Mouse (Mus musculus) testis, adult 2 months (tissue): ENCODE data around the gene Susd6.

Source experiments
- CTCF ChIP-seq: fragments of 200-500 bp; IDR thresholded peaks from 2 replicates; pipeline ENCODE4 v1.5.1; 2012; ENCODE audit warnings: low read depth, mild to moderate bottlenecking, inconsistent platforms, low read length, moderate library complexity; ENCODE audit not compliant: control insufficient read depth, insufficient read depth, insufficient replicate concordance
- POLR2A ChIP-seq: fragments of 200-500 bp; IDR thresholded peaks from 2 replicates; pipeline ENCODE4 v1.6.1; 2012; ENCODE audit warnings: low read depth, mild to moderate bottlenecking, inconsistent platforms, low read length, moderate library complexity; ENCODE audit not compliant: control insufficient read depth

- no peak for TF ChIP-seq CTCF
- TF ChIP-seq POLR2A, result no peak
Observed at GRCm38 (mm10) chr12:80883278-80883677, 93.0 kb downstream of the Susd6 start.
